Mouse (Mus musculus) lung, embryonic 15.5 days (tissue): ENCODE measurements around the gene Zfp385b. TPM values are rescaled to one million over a fixed set of nuclear protein-coding genes. Genes with fewer than 3 reads are reported as not detected.
A peak's percentile ranks its signal among the peaks of the same experiment; 100 is the strongest.
"Not testable (repeated sequence)": the region's sequence is repeated elsewhere in the genome, so short reads cannot be mapped to it uniquely, and the experiment has no call there.

Source experiments
- ATAC-seq: fragments of 200-750 bp; cut with Nextera tagmentation; 2 replicates; pipeline ENCODE4 v1.8.0; 2017; ENCODE audit warnings: moderate number of reproducible peaks, borderline replicate concordance; ENCODE audit not compliant: low FRiP score, low TSS enrichment; ENCODE audit errors: extremely low read depth
- H3K27ac ChIP-seq: fragments of 300-500 bp; sonication (generic); 2 replicates; pipeline ENCODE4 v1.5.1; 2015; ENCODE audit warnings: moderate library complexity, mild to moderate bottlenecking, inconsistent platforms
- H3K27me3 ChIP-seq: fragments of 300-500 bp; sonication (generic); 2 replicates; pipeline ENCODE4 v1.6.1; 2015; ENCODE audit warnings: inconsistent platforms
- H3K36me3 ChIP-seq: fragments of 300-500 bp; sonication (generic); 2 replicates; pipeline ENCODE4 v1.6.1; 2015; ENCODE audit warnings: inconsistent platforms
- H3K4me1 ChIP-seq: fragments of 300-500 bp; sonication (generic); 2 replicates; pipeline ENCODE4 v1.6.1; 2015; ENCODE audit warnings: inconsistent platforms
- H3K4me2 ChIP-seq: fragments of 300-500 bp; sonication (generic); 2 replicates; pipeline ENCODE4 v1.6.1; 2015; ENCODE audit warnings: inconsistent platforms, mild to moderate bottlenecking, moderate library complexity
- H3K4me3 ChIP-seq: fragments of 300-500 bp; sonication (generic); 2 replicates; pipeline ENCODE4 v1.5.1; 2015; ENCODE audit warnings: mild to moderate bottlenecking, inconsistent platforms
- H3K9ac ChIP-seq: fragments of 300-500 bp; sonication (generic); 2 replicates; pipeline ENCODE4 v1.6.1; 2015; ENCODE audit warnings: inconsistent platforms
- H3K9me3 ChIP-seq: fragments of 300-500 bp; sonication (generic); 2 replicates; pipeline ENCODE4 v1.6.1; 2016; ENCODE audit warnings: inconsistent platforms
- WGBS: fragments of 180-500 bp; shearing (Covaris S2); methylation state at CpG from one replicate; pipeline ENCODE4 v1.1.7; 2015; 5-methylcytosine and 5-hydroxymethylcytosine counted together
- polyA plus RNA-seq: library from polyadenylated mRNA; unstranded; fragments of >200 nt; fragmentation: Nextera tagmentation; extraction: Ambion mirVana; gene quantifications from 2 replicates; pipeline ENCODE4 v1.2.1, GENCODE M21; 2015

The Zfp385b gene
- polyA plus RNA-seq, 1 experiment from 2014 or later, result 4.9 TPM

DNA sequence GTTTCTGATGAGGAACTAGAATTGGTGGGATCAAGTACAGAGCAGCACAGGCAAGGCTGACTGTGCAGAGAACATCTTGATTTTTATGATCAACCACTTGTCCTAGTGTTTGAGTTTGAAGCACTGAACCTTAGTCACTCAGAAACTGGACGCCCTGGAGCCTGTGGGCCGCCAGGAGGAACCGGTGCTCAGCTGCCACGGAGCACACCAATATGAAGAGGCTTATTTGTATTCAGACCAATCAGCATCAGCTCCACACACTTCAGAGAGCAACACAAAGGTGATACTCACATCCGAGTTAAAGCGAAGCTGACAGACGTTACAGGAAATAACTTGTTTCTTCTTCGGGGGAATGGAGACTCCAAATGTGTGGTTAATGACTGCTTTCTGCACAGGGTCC is 343.0 kb downstream of the Zfp385b start:
- ATAC-seq, result no peak
- H3K4me1 ChIP-seq, result no peaks in the 10 kb centered on the region
- H3K9me3 ChIP-seq, result no peaks in the 10 kb centered on the region; the same call in 1 of the 2 replicates
- no peak overlapping the region for H3K9ac ChIP-seq
- no peak overlapping the region for H3K4me2 ChIP-seq
- H3K4me3 ChIP-seq, result no peak overlapping the region
- no peak overlapping the region for H3K27ac ChIP-seq
- WGBS, result 55% methylated on average over 8 of the region's 8 CpGs
- no peaks in the 10 kb centered on the region for H3K36me3 ChIP-seq
- H3K27me3 ChIP-seq, result no peaks in the 10 kb centered on the region

- 56% methylated on average over 11 of the region's 11 CpGs for WGBS
- no peaks in the 10 kb centered on the region; the same call in 1 of the 2 replicates for H3K9me3 ChIP-seq
- no peak overlapping the region for H3K4me2 ChIP-seq
- no peaks in the 10 kb centered on the region for H3K4me1 ChIP-seq
- no peak overlapping the region for H3K9ac ChIP-seq
- ATAC-seq, result no peak
- H3K27me3 ChIP-seq, result no peaks in the 10 kb centered on the region
- no peak overlapping the region; the same call in 1 of the 2 replicates for H3K27ac ChIP-seq
- no peaks in the 10 kb centered on the region for H3K36me3 ChIP-seq
- H3K4me3 ChIP-seq, result no peak overlapping the region
Measured at GRCm38 (mm10) chr2:77472254-77472837, 347.1 kb downstream of the Zfp385b start.

- Histone ChIP-seq H3K4me1 (no peaks in the 10 kb centered on the region), H3K36me3 (no peaks in the 10 kb centered on the region), H3K9ac (no peak overlapping the region), H3K9me3 (no peaks in the 10 kb centered on the region; the same call in 1 of the 2 replicates), H3K4me3 (no peak overlapping the region), H3K4me2 (no peak overlapping the region), H3K27me3 (no peaks in the 10 kb centered on the region), H3K27ac (no peak overlapping the region)
- ATAC-seq, result no peak
- WGBS, result 58% methylated on average over 7 of the region's 7 CpGs
Measured at GRCm38 (mm10) chr2:77470716-77471115, 348.7 kb downstream of the Zfp385b start.

GRCm38 (mm10) chr2:77461413-77461812 is 358.0 kb downstream of the Zfp385b start:
- Histone ChIP-seq H3K4me2 (no peak overlapping the region), H3K36me3 (no peaks in the 10 kb centered on the region), H3K27me3 (no peaks in the 10 kb centered on the region), H3K27ac (no peak overlapping the region), H3K9me3 (no peaks in the 10 kb centered on the region), H3K4me1 (0 out of 2 replicates have a peak, but pooled peaks cover 3% of the 10 kb centered on the region), H3K4me3 (no peak overlapping the region), H3K9ac (no peak overlapping the region)
- no peak for ATAC-seq
- WGBS, result 63% methylated on average over 10 of the region's 10 CpGs

GRCm38 (mm10) chr2:77460011-77460410 is 359.4 kb downstream of the Zfp385b start:
- no peak overlapping the region for H3K27ac ChIP-seq
- 69% methylated on average over 6 of the region's 6 CpGs for WGBS
- ATAC-seq, result no peak

DNA sequence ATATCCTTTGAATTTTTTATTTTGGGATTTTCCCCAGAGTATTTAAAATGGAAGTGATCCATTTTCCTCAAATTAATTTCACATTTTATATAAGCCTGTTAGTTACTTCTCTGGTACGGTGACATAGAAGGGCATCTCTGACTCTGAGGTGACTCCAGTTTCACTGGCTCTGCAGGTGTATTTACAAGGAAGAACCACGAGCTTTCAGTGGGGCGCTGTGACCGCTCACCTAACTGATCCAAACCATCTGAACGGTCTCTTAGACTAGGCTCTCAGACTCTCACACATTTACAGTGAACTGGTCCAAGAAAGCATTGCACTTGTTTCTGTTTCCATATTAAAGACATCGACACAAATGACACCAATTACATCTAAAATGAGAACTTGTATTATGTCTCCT is 361.0 kb downstream of the Zfp385b start:
- H3K36me3 ChIP-seq, result no peaks in the 10 kb centered on the region
- H3K4me1 ChIP-seq, result peaks cover 9% of the 10 kb centered on the region; the same call in 1 of the 2 replicates
- no peaks in the 10 kb centered on the region for H3K9me3 ChIP-seq
- H3K4me3 ChIP-seq, result no peak overlapping the region
- H3K27ac ChIP-seq, result no peak overlapping the region
- WGBS, result 84% methylated on average over 6 of the region's 6 CpGs
- ATAC-seq, result no peak
- no peak overlapping the region for H3K4me2 ChIP-seq
- no peak overlapping the region for H3K9ac ChIP-seq
- no peaks in the 10 kb centered on the region for H3K27me3 ChIP-seq

More at GRCm38 (mm10) chr2:77460011-77460410, 359.4 kb downstream of the Zfp385b start:
- H3K36me3 ChIP-seq, result no peaks in the 10 kb centered on the region
- H3K4me3 ChIP-seq, result no peak overlapping the region
- H3K27me3 ChIP-seq, result no peaks in the 10 kb centered on the region
- H3K4me2 ChIP-seq, result no peak overlapping the region
- no peaks in the 10 kb centered on the region for H3K9me3 ChIP-seq
- 0 out of 2 replicates have a peak, but pooled peaks cover 3% of the 10 kb centered on the region for H3K4me1 ChIP-seq
- no peak overlapping the region for H3K9ac ChIP-seq

- Histone ChIP-seq H3K9me3 (no peaks in the 10 kb centered on the region), H3K9ac (no peak overlapping the region), H3K27me3 (no peaks in the 10 kb centered on the region), H3K36me3 (no peaks in the 10 kb centered on the region), H3K27ac (peak overlapping the region; percentile 68), H3K4me2 (no peak overlapping the region), H3K4me3 (no peak overlapping the region), H3K4me1 (peaks cover 9% of the 10 kb centered on the region; the same call in 1 of the 2 replicates)
- ATAC-seq, result peak; percentile 65; the same call in 1 of the 2 replicates
- 22% methylated on average over 1 of the region's 1 CpGs for WGBS
Measured at GRCm38 (mm10) chr2:77457120-77457519, 362.3 kb downstream of the Zfp385b start.

- Histone ChIP-seq H3K27me3 (no peaks in the 10 kb centered on the region), H3K9me3 (no peaks in the 10 kb centered on the region), H3K4me2 (no peak overlapping the region), H3K4me1 (peaks cover 9% of the 10 kb centered on the region; the same call in 1 of the 2 replicates), H3K9ac (no peak overlapping the region), H3K27ac (peak overlapping the region; percentile 68), H3K4me3 (no peak overlapping the region), H3K36me3 (no peaks in the 10 kb centered on the region)
- 29% methylated on average over 4 of the region's 4 CpGs for WGBS
- no peak for ATAC-seq
Measured at GRCm38 (mm10) chr2:77456602-77457001, 362.8 kb downstream of the Zfp385b start.

GRCm38 (mm10) chr2:77454341-77454937 is 365.0 kb downstream of the Zfp385b start:
- Histone ChIP-seq H3K4me3 (no peak overlapping the region), H3K4me2 (no peak overlapping the region), H3K27me3 (no peaks in the 10 kb centered on the region), H3K9ac (no peak overlapping the region), H3K9me3 (no peaks in the 10 kb centered on the region), H3K36me3 (no peaks in the 10 kb centered on the region), H3K27ac (no peak overlapping the region), H3K4me1 (peaks cover 10% of the 10 kb centered on the region; the same call in 1 of the 2 replicates)
- no peak for ATAC-seq
- WGBS, result 48% methylated on average over 7 of the region's 7 CpGs

DNA sequence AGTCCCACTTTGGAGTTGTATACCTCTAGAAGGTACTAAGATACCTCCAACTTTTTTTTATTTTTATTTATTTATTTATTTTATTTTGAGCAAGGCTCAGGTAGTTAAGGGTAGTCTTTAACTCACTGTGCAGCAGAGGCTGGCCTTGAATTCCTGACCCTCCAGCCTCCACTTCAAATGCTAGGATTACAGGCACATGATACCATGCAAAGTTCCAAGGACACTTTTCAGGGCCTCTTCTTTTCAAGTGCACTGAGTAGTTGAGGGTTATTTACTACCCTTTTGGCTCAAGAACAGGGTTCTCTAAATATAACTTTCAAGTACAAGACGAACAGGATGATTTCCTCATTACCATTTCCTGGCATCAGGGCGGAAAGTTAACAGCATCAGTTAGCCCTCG is 365.7 kb downstream of the Zfp385b start:
- Histone ChIP-seq H3K27ac (no peak overlapping the region), H3K36me3 (no peaks in the 10 kb centered on the region), H3K9me3 (no peaks in the 10 kb centered on the region), H3K27me3 (no peaks in the 10 kb centered on the region), H3K4me2 (no peak overlapping the region), H3K9ac (no peak overlapping the region), H3K4me1 (peaks cover 15% of the 10 kb centered on the region; the same call in 1 of the 2 replicates), H3K4me3 (no peak overlapping the region)
- ATAC-seq, result no peak
- 33% methylated on average over 3 of the region's 3 CpGs for WGBS

GRCm38 (mm10) chr2:77450017-77450416 is 369.4 kb downstream of the Zfp385b start:
- H3K36me3 ChIP-seq, H3K9ac ChIP-seq, H3K27me3 ChIP-seq, H3K4me2 ChIP-seq, H3K4me3 ChIP-seq, H3K9me3 ChIP-seq, H3K27ac ChIP-seq: not testable (repeated sequence)
- 31% methylated on average over 5 of the region's 5 CpGs for WGBS
- 0 out of 2 replicates have a peak, but pooled peaks have one; percentile 33 for ATAC-seq
- peaks cover 15% of the 10 kb centered on the region; the same call in 1 of the 2 replicates for H3K4me1 ChIP-seq

DNA sequence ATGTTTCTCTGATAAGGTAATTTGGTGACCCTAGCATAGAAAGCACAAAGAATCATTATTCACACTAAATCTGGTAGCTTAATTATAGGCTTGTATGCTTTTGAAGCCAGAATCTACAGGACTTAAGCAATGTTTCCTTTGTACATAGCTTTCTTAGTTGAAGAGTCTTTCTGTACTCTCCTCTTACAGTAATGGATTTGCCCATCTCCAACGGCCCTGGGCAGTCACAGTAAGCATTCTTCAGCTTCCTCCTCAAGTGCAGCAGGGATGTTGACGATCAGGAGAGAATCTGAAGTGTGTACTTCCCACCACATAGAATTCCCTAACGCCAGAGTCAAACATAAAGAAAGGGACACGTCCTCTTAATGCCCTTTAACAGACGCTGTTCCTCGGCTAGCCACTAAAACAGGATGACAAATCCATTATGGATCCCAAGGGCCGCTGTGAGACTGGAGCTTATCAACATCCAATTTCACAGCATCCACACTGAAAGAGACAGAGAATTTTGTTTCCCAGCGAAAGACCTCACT is 370.4 kb downstream of the Zfp385b start:
- H3K4me3 ChIP-seq, result no peak overlapping the region
- no peak overlapping the region for H3K9ac ChIP-seq
- no peak overlapping the region for H3K4me2 ChIP-seq
- H3K36me3 ChIP-seq, result no peaks in the 10 kb centered on the region
- ATAC-seq, result no peak
- 16% methylated on average over 8 of the region's 8 CpGs for WGBS
- no peaks in the 10 kb centered on the region for H3K9me3 ChIP-seq
- H3K4me1 ChIP-seq, result peaks cover 12% of the 10 kb centered on the region; the same call in 1 of the 2 replicates
- peak overlapping the region; percentile 47 for H3K27ac ChIP-seq
- H3K27me3 ChIP-seq, result no peaks in the 10 kb centered on the region
